Mouse (Mus musculus): Measurements from ENCODE around the gene Mospd1. TPM values are rescaled to one million over a fixed set of nuclear protein-coding genes. Genes with fewer than 3 reads are reported as not detected.

Mospd1 gene
- polyA plus RNA-seq (2014; fragmentation: Nextera tagmentation; extraction: Ambion mirVana) = 41.9 and 55.4 TPM in 2 replicates

DNA sequence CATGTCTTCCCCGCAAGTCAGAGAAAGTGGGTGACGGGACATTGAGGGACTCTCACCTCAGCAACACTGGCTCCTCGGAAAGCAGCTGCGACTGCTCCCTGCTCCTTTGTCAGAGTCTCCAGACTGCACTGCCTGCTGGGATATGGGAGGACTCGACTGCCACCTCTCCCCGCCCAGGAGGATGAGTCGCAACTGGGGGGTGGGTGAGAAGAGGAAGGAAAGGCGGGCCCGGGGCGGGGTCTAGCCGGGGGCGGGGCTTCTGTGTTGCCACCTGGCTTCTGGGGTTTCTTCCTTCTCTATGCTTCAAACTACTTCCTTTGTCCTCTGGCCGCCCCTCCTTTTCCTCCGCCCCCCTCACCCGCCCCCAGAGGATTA, at the start of gene Mospd1:
TSS of gene Mospd1 (minus strand) at position 137 of the 375 bp plus-strand sequence.
- peak within 1 kb of the TSS; percentile 52 for H3K4me2 ChIP-seq (ENCODE audit: low read depth, low read length)
- peak within 1 kb of the TSS; percentile 69 for H3K9ac ChIP-seq (replicated peaks; ENCODE audit: low read depth, low read length)
- H3K9me3 ChIP-seq (ENCODE audit: control insufficient read depth, low read length) = no peaks in the 10 kb centered on the region
- H3K27me3 ChIP-seq (ENCODE audit: control insufficient read depth, insufficient read depth, low read length) = no peaks in the 10 kb centered on the region
- WGBS = 8% methylated on average over 8 of the region's 15 CpGs
- H3K27ac ChIP-seq (ENCODE audit: low read depth, low read length) = peak within 1 kb of the TSS; percentile 62
- peak; percentile 97 for ATAC-seq (ENCODE audit: low read depth)
- no peaks in the 10 kb centered on the region for H3K36me3 ChIP-seq (ENCODE audit: control insufficient read depth, insufficient read depth, low read length)
- peak within 1 kb of the TSS; percentile 52 for H3K4me3 ChIP-seq (ENCODE audit: low read depth, low read length)
- no peaks in the 10 kb centered on the region for H3K4me1 ChIP-seq (ENCODE audit: control insufficient read depth, insufficient read depth, low read length)

- Histone ChIP-seq H3K27me3 (ENCODE audit: control insufficient read depth, insufficient read depth, low read length) (no peaks in the 10 kb centered on the region), H3K4me3 (ENCODE audit: low read depth, low read length) (no peak overlapping the region), H3K4me2 (ENCODE audit: low read depth, low read length) (no peak overlapping the region), H3K36me3 (ENCODE audit: control insufficient read depth, insufficient read depth, low read length) (no peaks in the 10 kb centered on the region), H3K27ac (ENCODE audit: low read depth, low read length) (no peak overlapping the region), H3K4me1 (ENCODE audit: control insufficient read depth, insufficient read depth, low read length) (no peaks in the 10 kb centered on the region), H3K9me3 (ENCODE audit: control insufficient read depth, low read length) (no peaks in the 10 kb centered on the region), H3K9ac (replicated peaks; ENCODE audit: low read depth, low read length) (no peak overlapping the region)
- WGBS = 78% methylated on average over 3 of the region's 3 CpGs
- ATAC-seq (ENCODE audit: low read depth) = no peak
These were observed 16.1 kb upstream of the Mospd1 start for GRCm38 (mm10) chrX:53386362-53386761.

DNA sequence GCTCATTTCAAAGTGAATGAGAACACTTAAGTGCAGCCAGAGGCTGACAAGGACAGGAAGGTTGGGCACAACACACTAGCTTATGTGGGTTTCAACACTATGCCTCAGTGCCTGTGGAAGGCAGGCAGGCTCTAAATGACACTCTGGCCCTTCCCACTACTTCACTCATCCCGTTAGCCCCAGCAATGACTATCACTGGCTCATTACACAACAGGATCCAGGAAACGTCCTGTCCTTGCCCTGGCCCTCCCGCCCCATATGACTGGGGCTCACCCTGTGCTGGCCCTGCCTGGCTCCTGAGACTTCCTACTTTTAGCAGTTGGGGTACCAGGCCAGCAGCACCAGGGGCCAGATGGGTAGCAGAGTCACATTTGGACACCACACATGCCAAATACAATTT, 12.8 kb upstream of the Mospd1 start:
- H3K9ac ChIP-seq (replicated peaks; ENCODE audit: low read depth, low read length) = no peak overlapping the region
- H3K9me3 ChIP-seq (ENCODE audit: control insufficient read depth, low read length) = no peaks in the 10 kb centered on the region
- 28% methylated on average over 3 of the region's 3 CpGs for WGBS
- no peak overlapping the region for H3K27ac ChIP-seq (ENCODE audit: low read depth, low read length)
- H3K4me3 ChIP-seq (ENCODE audit: low read depth, low read length) = no peak overlapping the region
- H3K27me3 ChIP-seq (ENCODE audit: control insufficient read depth, insufficient read depth, low read length) = no peaks in the 10 kb centered on the region
- no peaks in the 10 kb centered on the region for H3K36me3 ChIP-seq (ENCODE audit: control insufficient read depth, insufficient read depth, low read length)
- no peak overlapping the region for H3K4me2 ChIP-seq (ENCODE audit: low read depth, low read length)
- no peak for ATAC-seq (ENCODE audit: low read depth)
- no peaks in the 10 kb centered on the region for H3K4me1 ChIP-seq (ENCODE audit: control insufficient read depth, insufficient read depth, low read length)

GRCm38 (mm10) chrX:53369534-53370365, 552 bp downstream of the Mospd1 start:
- Histone ChIP-seq H3K4me3 (ENCODE audit: low read depth, low read length) (peak overlapping the region; percentile 52), H3K9ac (replicated peaks; ENCODE audit: low read depth, low read length) (peak overlapping the region; percentile 69), H3K9me3 (ENCODE audit: control insufficient read depth, low read length) (no peaks in the 10 kb centered on the region), H3K27ac (ENCODE audit: low read depth, low read length) (peak overlapping the region; percentile 62), H3K27me3 (ENCODE audit: control insufficient read depth, insufficient read depth, low read length) (no peaks in the 10 kb centered on the region), H3K36me3 (ENCODE audit: control insufficient read depth, insufficient read depth, low read length) (no peaks in the 10 kb centered on the region), H3K4me1 (ENCODE audit: control insufficient read depth, insufficient read depth, low read length) (no peaks in the 10 kb centered on the region), H3K4me2 (ENCODE audit: low read depth, low read length) (peak overlapping the region; percentile 52)
- 18% methylated on average over 24 of the region's 25 CpGs for WGBS
- peak; percentile 88 for ATAC-seq (ENCODE audit: low read depth)

- Histone ChIP-seq H3K27ac (ENCODE audit: low read depth, low read length) (no peak overlapping the region), H3K4me3 (ENCODE audit: low read depth, low read length) (no peak overlapping the region), H3K27me3 (ENCODE audit: control insufficient read depth, insufficient read depth, low read length) (no peaks in the 10 kb centered on the region), H3K9me3 (ENCODE audit: control insufficient read depth, low read length) (no peaks in the 10 kb centered on the region), H3K36me3 (ENCODE audit: control insufficient read depth, insufficient read depth, low read length) (no peaks in the 10 kb centered on the region), H3K9ac (replicated peaks; ENCODE audit: low read depth, low read length) (no peak overlapping the region), H3K4me2 (ENCODE audit: low read depth, low read length) (no peak overlapping the region), H3K4me1 (ENCODE audit: control insufficient read depth, insufficient read depth, low read length) (no peaks in the 10 kb centered on the region)
- ATAC-seq (ENCODE audit: low read depth) = no peak
- WGBS = 44% methylated on average over 7 of the region's 7 CpGs
These were observed 5.5 kb downstream of the Mospd1 start for GRCm38 (mm10) chrX:53364668-53365383.

- H3K27me3 ChIP-seq (ENCODE audit: control insufficient read depth, insufficient read depth, low read length) = no peaks in the 10 kb centered on the region
- H3K4me2 ChIP-seq (ENCODE audit: low read depth, low read length) = no peak overlapping the region
- H3K27ac ChIP-seq (ENCODE audit: low read depth, low read length) = no peak overlapping the region
- ATAC-seq (ENCODE audit: low read depth) = no peak
- H3K36me3 ChIP-seq (ENCODE audit: control insufficient read depth, insufficient read depth, low read length) = no peaks in the 10 kb centered on the region
- 88% methylated on average over 4 of the region's 4 CpGs for WGBS
- no peak overlapping the region for H3K4me3 ChIP-seq (ENCODE audit: low read depth, low read length)
- no peak overlapping the region for H3K9ac ChIP-seq (replicated peaks; ENCODE audit: low read depth, low read length)
- H3K4me1 ChIP-seq (ENCODE audit: control insufficient read depth, insufficient read depth, low read length) = no peaks in the 10 kb centered on the region
- no peaks in the 10 kb centered on the region for H3K9me3 ChIP-seq (ENCODE audit: control insufficient read depth, low read length)
These were observed 21.9 kb downstream of the Mospd1 start for GRCm38 (mm10) chrX:53348374-53348773.

DNA sequence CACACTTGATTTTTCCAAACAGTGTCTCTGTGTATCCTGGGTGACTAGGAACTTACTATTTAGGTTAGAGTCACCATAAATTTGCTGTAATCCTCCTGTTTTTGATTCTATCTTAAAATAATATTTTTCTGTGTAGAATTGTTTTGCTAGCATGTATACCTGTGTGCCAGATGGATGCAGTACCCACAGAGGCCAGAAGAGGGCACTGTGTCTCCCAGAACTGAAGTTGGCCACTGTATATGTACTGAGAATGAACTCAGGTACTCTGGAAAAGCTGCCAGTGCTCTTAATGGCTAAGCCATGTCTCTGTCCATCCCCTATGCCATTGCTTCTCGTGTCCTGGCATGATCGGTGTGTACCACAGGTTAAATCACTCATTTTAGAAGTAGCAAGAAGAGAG, 28.8 kb downstream of the Mospd1 start:
- H3K4me3 ChIP-seq (ENCODE audit: low read depth, low read length) = no peak overlapping the region
- H3K27me3 ChIP-seq (ENCODE audit: control insufficient read depth, insufficient read depth, low read length) = no peaks in the 10 kb centered on the region
- no peak overlapping the region for H3K4me2 ChIP-seq (ENCODE audit: low read depth, low read length)
- H3K4me1 ChIP-seq (ENCODE audit: control insufficient read depth, insufficient read depth, low read length) = no peaks in the 10 kb centered on the region
- 78% methylated on average over 2 of the region's 2 CpGs for WGBS
- H3K9me3 ChIP-seq (ENCODE audit: control insufficient read depth, low read length) = no peaks in the 10 kb centered on the region
- H3K27ac ChIP-seq (ENCODE audit: low read depth, low read length) = no peak overlapping the region
- ATAC-seq (ENCODE audit: low read depth) = no peak
- H3K9ac ChIP-seq (replicated peaks; ENCODE audit: low read depth, low read length) = no peak overlapping the region
- no peaks in the 10 kb centered on the region for H3K36me3 ChIP-seq (ENCODE audit: control insufficient read depth, insufficient read depth, low read length)

DNA sequence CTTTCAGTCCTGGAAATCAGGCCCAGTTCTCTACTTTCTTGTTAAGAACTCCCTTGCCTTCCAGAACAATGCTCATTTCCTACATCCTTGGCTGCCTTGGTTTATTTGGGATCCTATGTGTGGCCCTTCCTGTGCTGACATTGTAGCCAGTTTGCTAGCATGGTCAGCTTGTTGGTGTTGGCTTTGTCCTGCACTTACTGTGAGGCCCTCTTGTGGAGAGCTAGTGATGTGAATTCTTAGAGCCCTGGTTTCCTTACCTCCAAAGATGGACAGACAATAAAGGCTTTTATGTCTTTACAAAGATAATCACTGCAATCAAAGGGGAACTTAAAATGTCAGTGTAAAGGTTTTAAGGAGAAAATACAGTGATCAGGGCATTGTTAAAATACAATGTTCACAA, 32.9 kb downstream of the Mospd1 start:
- Histone ChIP-seq H3K9ac (replicated peaks; ENCODE audit: low read depth, low read length) (no peak overlapping the region), H3K27me3 (ENCODE audit: control insufficient read depth, insufficient read depth, low read length) (no peaks in the 10 kb centered on the region), H3K4me1 (ENCODE audit: control insufficient read depth, insufficient read depth, low read length) (no peaks in the 10 kb centered on the region), H3K4me3 (ENCODE audit: low read depth, low read length) (no peak overlapping the region), H3K36me3 (ENCODE audit: control insufficient read depth, insufficient read depth, low read length) (no peaks in the 10 kb centered on the region), H3K9me3 (ENCODE audit: control insufficient read depth, low read length) (no peaks in the 10 kb centered on the region), H3K27ac (ENCODE audit: low read depth, low read length) (no peak overlapping the region), H3K4me2 (ENCODE audit: low read depth, low read length) (no peak overlapping the region)
- ATAC-seq (ENCODE audit: low read depth) = no peak

GRCm38 (mm10) chrX:53330396-53330795, 39.9 kb downstream of the Mospd1 start:
- Histone ChIP-seq H3K36me3 (ENCODE audit: control insufficient read depth, insufficient read depth, low read length) (no peaks in the 10 kb centered on the region), H3K9me3 (ENCODE audit: control insufficient read depth, low read length) (no peaks in the 10 kb centered on the region), H3K4me1 (ENCODE audit: control insufficient read depth, insufficient read depth, low read length) (no peaks in the 10 kb centered on the region), H3K27me3 (ENCODE audit: control insufficient read depth, insufficient read depth, low read length) (no peaks in the 10 kb centered on the region), H3K27ac (ENCODE audit: low read depth, low read length) (no peak overlapping the region), H3K9ac (replicated peaks; ENCODE audit: low read depth, low read length) (no peak overlapping the region), H3K4me2 (ENCODE audit: low read depth, low read length) (no peak overlapping the region), H3K4me3 (ENCODE audit: low read depth, low read length) (no peak overlapping the region)
- WGBS = 95% methylated on average over 4 of the region's 4 CpGs
- no peak for ATAC-seq (ENCODE audit: low read depth)

All from neural tube, embryonic 14.5 days (tissue).